Mouse (Mus musculus) lung, adult 2 months (tissue): ENCODE data around the gene Sirt5.

Experiments
- CTCF ChIP-seq: fragments of 200-500 bp; IDR thresholded peaks from 2 replicates; pipeline ENCODE4 v1.5.1; 2011; ENCODE audit warnings: mild to moderate bottlenecking, low read length, control low read depth; ENCODE audit not compliant: insufficient read depth
- POLR2A ChIP-seq: fragments of 200-500 bp; IDR thresholded peaks from 2 replicates; pipeline ENCODE4 v1.6.1; 2011; ENCODE audit warnings: low read depth, mild to moderate bottlenecking, control low read depth, low read length, borderline replicate concordance; ENCODE audit errors: extremely low read depth

- TF ChIP-seq POLR2A (peak; percentile 84), CTCF (peak; percentile 66)
Measured at GRCm38 (mm10) chr13:43398297-43399080, 33.2 kb downstream of the Sirt5 start, which contains the start of gene Nol7.
